15 mouse cellular contexts compared by ENCODE assay signal in genomic region chr10:67581698-67582285, GRCm38 (mm10). TPM values are rescaled to one million over a fixed set of nuclear protein-coding genes. Genes with fewer than 3 reads are reported as not detected.
DNase-seq lines count a peak whose midpoint lies in the region; ATAC-seq and TF ChIP-seq lines count a peak whose summit lies in the region.
"Had no signal": no experiment of that assay in that cellular context is flagged by ENCODE, and none has a peak within 500 bp of the region (broad histone marks: within the 10 kb centered on the region; RNA-seq: fewer than 3 reads in every experiment).

No protein-coding gene starts in this region.

- peak; percentile 64 for ATAC-seq in megakaryocyte, adult 5-6 weeks (ENCODE audit: poor library complexity, severe bottlenecking)
- ATAC-seq: forebrain, embryonic 15.5 days had no signal

- no peak for TF ChIP-seq CTCF in gastrocnemius, adult 2 months (IDR thresholded peaks at IDR 0.05)

- H3K4me3 ChIP-seq in gastrocnemius, adult 2 months = no peak overlapping the region
- H3K4me3 ChIP-seq: embryonic facial prominence, embryonic 15.5 days; forebrain, embryonic 15.5 days; hindbrain, embryonic 15.5 days; midbrain, embryonic 10.5 days; neural tube, embryonic 13.5 days had no signal

- H3K27ac ChIP-seq in gastrocnemius, adult 2 months = no peak overlapping the region
- H3K27ac ChIP-seq: embryonic facial prominence, embryonic 15.5 days; forebrain, embryonic 15.5 days; hindbrain, embryonic 15.5 days; midbrain, embryonic 10.5 days; neural tube, embryonic 13.5 days had no signal

- peak; percentile 18 for DNase-seq in kidney, postnatal 10 days
- no peak for DNase-seq in kidney, postnatal 14 days
- DNase-seq in ES-CJ7 (ENCODE audit: low read depth, low spot score) = peak; percentile 46
- DNase-seq in thymus, postnatal 14 days = peak; percentile 61
- no peak for DNase-seq in gastrocnemius, adult 2 months
- DNase-seq in adrenal gland, postnatal 10 days = no peak
- DNase-seq in embryo, embryonic 10 days (ENCODE audit: low spot score) = no peak
- DNase-seq: cerebellum, postnatal 10 days; lung, adult 18-20 months had no signal

- intact Hi-C loops in gastrocnemius, adult 2 months (cut with DNase I) = no loop called here

RNA-seq across cellular contexts. Expression of gene Ado, which starts 33.0 kb away (rescaled TPM):
- total RNA-seq in megakaryocyte, adult 5-6 weeks (2015) = 11.0 and 12.7 TPM in 2 replicates
- total RNA-seq in megakaryocyte, adult 5-6 weeks (2017) = 13.2 and 16.3 TPM in 2 replicates
- total RNA-seq in gastrocnemius, adult 2 months (2021) = 10 to 100 TPM; 26.6 to 29.5 TPM
- 10 to 100 TPM; 22.8 to 23.1 TPM for total RNA-seq in adrenal gland, postnatal 10 days (2021)

RNA-seq across cellular contexts. Expression of gene Egr2, which starts 46.5 kb away (rescaled TPM):
- total RNA-seq in megakaryocyte, adult 5-6 weeks (2015) = 1.0 and 1.2 TPM in 2 replicates
- total RNA-seq in megakaryocyte, adult 5-6 weeks (2017) = 1.4 and 13.3 TPM in 2 replicates
- 1 to 10 TPM in 1 of 2 experiments, under 1 TPM in 1; 0.31 to 1.2 TPM for total RNA-seq in gastrocnemius, adult 2 months (2021)
- 1 to 10 TPM; 1.1 to 1.2 TPM for total RNA-seq in adrenal gland, postnatal 10 days (2021)

Comparison
In these comparisons a context has a peak if more than half of its experiments do, and no peak if none do; other contexts are left out.
1. DNase-seq: peak in kidney, postnatal 10 days (single experiment), ES-CJ7 (single experiment) and thymus, postnatal 14 days (single experiment); none in kidney, postnatal 14 days (single experiment), gastrocnemius, adult 2 months (single experiment), adrenal gland, postnatal 10 days (single experiment) and embryo, embryonic 10 days (single experiment).